Mouse (Mus musculus) erythroblast, embryonic 14.5 days (primary cell): ENCODE data around the gene Gnb1l. TPM values are rescaled to one million over a fixed set of nuclear protein-coding genes. Genes with fewer than 3 reads are reported as not detected.

Experiments used
- H3K27me3 ChIP-seq: 2 replicates; pipeline ENCODE4 v1.6.1; 2012; ENCODE audit warnings: inconsistent platforms; ENCODE audit not compliant: control insufficient read depth
- H3K36me3 ChIP-seq: 2 replicates; pipeline ENCODE4 v1.6.1; 2012; ENCODE audit warnings: mild to moderate bottlenecking, inconsistent platforms; ENCODE audit not compliant: control insufficient read depth
- H3K4me1 ChIP-seq: 2 replicates; pipeline ENCODE4 v1.6.1; 2012; ENCODE audit warnings: inconsistent platforms; ENCODE audit not compliant: control insufficient read depth
- H3K4me3 ChIP-seq: replicated peaks from 2 replicates; pipeline ENCODE3; 2012; ENCODE audit warnings: moderate library complexity, mild to moderate bottlenecking, inconsistent platforms
- H3K9me3 ChIP-seq: 2 replicates; pipeline ENCODE4 v1.6.1; 2012; ENCODE audit warnings: low read length, inconsistent platforms, mixed read lengths; ENCODE audit not compliant: control insufficient read depth
- GATA1 ChIP-seq: IDR thresholded peaks from 2 replicates; pipeline ENCODE4 v1.6.1; 2012; ENCODE audit warnings: low read length, inconsistent platforms, mixed read lengths
- TAL1 ChIP-seq: IDR thresholded peaks from 3 replicates; pipeline ENCODE4 v1.6.1; 2012; ENCODE audit warnings: low read length, inconsistent platforms, mixed read lengths
- polyA plus RNA-seq: library from polyadenylated mRNA; stranded (reverse); fragments of >175 nt; gene quantifications from 2 replicates; pipeline ENCODE4 v1.2.3, GENCODE M21; 2012

Gene Gnb1l
- polyA plus RNA-seq, 1 experiment = 0.64 TPM

DNA sequence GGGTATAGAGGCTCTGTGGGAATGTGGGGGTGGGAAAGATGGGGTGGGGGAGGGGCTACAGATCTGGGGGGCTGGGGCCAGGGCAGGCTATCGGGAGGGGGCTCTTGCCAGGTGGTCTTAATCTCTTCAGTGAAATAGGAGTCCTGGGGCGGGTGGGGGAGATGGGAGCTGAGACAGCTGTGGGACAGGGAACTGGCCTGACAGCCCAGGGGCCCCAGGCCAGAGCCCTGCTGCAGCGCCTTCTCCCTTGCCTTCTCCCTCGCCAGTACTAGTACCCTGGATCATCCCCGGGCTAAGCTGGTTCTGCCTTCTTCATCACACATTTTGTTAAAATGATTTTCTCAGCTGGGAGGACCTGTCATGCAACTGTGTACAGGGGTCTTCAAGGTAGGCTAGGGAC is 97.7 kb downstream of the Gnb1l start:
- Histone ChIP-seq H3K9me3 (no peaks in the 10 kb centered on the region), H3K4me1 (no peaks in the 10 kb centered on the region), H3K4me3 (no peak overlapping the region), H3K27me3 (peaks cover 44% of the 10 kb centered on the region), H3K36me3 (no peaks in the 10 kb centered on the region)
- TF ChIP-seq TAL1 (no peak), GATA1 (no peak)

DNA sequence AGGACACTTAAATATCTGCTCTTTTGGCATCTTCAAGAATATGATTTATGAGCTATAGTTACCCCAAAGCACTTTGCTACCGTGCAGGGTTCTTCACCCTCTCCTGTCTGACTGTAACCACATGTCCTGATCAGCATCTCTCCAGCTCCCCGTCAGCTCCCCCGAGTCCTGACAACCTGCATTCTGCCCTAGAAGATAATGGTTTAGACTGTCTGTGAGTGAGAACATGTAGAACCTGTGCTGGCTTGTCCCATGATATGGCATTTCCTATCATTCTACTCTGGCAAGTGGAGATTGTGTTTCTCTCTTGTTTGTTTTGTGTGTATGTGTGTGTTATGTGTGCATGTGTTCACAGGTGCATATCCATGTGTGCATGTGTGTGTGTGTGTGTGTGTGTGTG is 99.5 kb downstream of the Gnb1l start:
- TF ChIP-seq TAL1 (no peak), GATA1 (no peak)
- H3K4me3 ChIP-seq = no peak overlapping the region
- H3K9me3 ChIP-seq = no peaks in the 10 kb centered on the region
- no peaks in the 10 kb centered on the region for H3K4me1 ChIP-seq
- H3K36me3 ChIP-seq = no peaks in the 10 kb centered on the region
- peaks cover 28% of the 10 kb centered on the region for H3K27me3 ChIP-seq

DNA sequence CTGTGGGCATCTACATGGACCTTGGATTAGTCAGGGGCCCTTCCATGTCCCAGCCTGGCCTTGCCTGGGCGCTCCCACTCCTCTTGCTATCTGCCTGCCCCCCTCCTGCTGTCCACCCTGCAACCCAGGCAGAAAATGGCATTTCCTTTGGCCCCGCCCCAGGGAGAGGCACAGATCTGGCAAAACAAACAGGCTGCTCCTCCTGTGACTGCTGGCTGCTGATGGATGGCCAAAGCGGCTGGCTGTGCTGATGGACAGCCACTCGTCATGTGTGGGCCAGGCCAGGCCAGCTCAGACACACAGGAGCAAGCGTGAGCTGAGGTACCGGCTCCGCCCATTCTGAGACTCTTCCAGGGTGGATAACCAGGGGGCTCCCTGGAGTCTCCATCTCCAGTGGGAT is 102.9 kb downstream of the Gnb1l start:
- H3K36me3 ChIP-seq = no peaks in the 10 kb centered on the region
- TF ChIP-seq TAL1 (no peak), GATA1 (no peak)
- H3K9me3 ChIP-seq = no peaks in the 10 kb centered on the region
- no peak overlapping the region for H3K4me3 ChIP-seq
- peaks cover 8% of the 10 kb centered on the region for H3K27me3 ChIP-seq
- H3K4me1 ChIP-seq = no peaks in the 10 kb centered on the region

DNA sequence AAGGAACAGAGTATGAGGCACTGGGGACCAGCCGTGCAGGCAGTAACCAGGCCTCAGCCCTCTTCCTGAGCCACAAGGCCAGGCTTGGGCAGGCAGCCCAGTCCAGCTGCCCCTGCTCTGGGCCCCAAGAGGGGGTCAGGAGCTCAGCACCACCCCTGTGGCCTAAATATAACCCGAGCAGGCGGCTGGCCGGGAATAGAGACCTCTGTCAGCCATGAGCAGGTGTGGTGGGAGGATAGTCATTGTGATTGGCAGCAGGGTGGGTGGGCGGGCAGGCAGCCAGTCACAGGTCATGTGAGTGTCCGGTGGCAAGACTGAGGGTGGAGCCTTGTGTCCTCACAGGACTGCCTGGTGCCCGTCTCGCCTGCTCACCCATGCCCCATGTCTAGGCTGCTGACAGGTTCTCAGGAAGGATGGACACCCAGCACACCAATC is 105.8 kb downstream of the Gnb1l start:
- Histone ChIP-seq H3K36me3 (no peaks in the 10 kb centered on the region), H3K4me3 (no peak overlapping the region), H3K27me3 (peaks cover 20% of the 10 kb centered on the region), H3K4me1 (no peaks in the 10 kb centered on the region), H3K9me3 (no peaks in the 10 kb centered on the region)
- TF ChIP-seq GATA1 = no peak
- no peak for TF ChIP-seq TAL1

DNA sequence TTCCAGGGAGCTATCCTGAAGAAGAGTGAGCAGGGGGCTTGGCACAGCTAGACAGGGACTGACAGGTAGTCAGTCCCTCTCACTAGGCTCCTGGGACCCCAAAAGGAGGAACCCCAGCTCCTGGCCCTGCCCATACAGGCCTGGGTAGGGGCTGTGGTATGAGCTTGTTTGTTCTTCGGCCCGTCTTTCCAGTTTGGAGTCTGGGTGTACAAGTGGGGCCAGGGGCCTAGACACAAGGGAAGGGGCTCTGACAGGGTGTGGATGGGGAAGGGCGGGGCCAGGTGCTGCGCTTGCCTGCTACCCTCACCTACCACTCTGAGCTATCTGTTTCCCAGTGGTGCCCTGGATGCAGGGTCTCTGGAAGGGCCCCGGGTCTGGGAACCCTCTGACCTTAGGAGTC is 107.2 kb downstream of the Gnb1l start:
- H3K27me3 ChIP-seq = peaks cover 27% of the 10 kb centered on the region
- TF ChIP-seq TAL1 (no peak), GATA1 (no peak)
- H3K4me3 ChIP-seq = no peak overlapping the region
- H3K4me1 ChIP-seq = no peaks in the 10 kb centered on the region
- no peaks in the 10 kb centered on the region for H3K9me3 ChIP-seq
- no peaks in the 10 kb centered on the region for H3K36me3 ChIP-seq

DNA sequence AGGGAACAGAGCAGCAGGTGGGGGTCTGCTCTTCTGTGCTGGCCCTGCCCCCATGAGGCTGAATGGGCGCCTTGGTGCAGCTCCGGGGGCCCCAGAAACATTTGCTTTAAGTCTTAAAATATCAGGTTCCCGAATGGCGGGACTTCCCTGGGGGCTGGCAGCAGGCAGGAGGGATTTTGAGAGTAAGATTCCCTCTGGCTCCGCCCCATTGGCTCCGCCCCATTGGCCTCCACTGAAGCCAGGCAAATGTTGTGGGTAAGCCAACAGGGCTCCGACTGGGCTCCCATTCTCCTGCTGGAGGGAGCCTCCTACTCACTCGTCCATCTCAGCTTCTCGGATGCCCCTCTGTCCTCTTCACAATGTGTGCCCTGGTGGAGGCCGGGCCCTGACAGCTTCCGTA is 109.7 kb downstream of the Gnb1l start:
- no peaks in the 10 kb centered on the region for H3K9me3 ChIP-seq
- H3K36me3 ChIP-seq = no peaks in the 10 kb centered on the region
- H3K4me3 ChIP-seq = no peak overlapping the region
- peaks cover 30% of the 10 kb centered on the region for H3K27me3 ChIP-seq
- H3K4me1 ChIP-seq = no peaks in the 10 kb centered on the region
- TF ChIP-seq GATA1 (no peak), TAL1 (no peak)

DNA sequence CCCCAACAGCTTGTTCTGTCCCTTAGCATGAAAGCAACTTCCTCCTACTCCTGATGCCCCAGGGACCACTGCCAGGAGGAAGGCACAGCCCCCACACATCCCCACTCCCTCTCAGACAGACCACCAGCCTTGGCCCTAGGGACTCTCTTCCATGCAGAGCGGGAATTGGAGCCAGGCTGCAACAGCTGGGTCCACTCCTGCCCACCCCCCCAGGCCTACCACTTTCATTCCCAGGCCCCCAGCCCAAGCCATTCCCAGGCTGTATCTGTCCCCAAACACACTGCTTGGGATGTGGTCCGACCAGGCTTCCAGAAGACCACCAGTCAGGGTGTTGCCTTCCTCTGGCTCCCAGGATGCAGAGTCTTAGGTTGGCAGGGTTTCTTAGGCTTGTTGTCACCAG is 110.6 kb downstream of the Gnb1l start:
- H3K27me3 ChIP-seq = peaks cover 30% of the 10 kb centered on the region
- H3K9me3 ChIP-seq = no peaks in the 10 kb centered on the region
- no peak for TF ChIP-seq TAL1
- no peak for TF ChIP-seq GATA1
- H3K4me3 ChIP-seq = no peak overlapping the region
- H3K4me1 ChIP-seq = no peaks in the 10 kb centered on the region
- H3K36me3 ChIP-seq = no peaks in the 10 kb centered on the region

DNA sequence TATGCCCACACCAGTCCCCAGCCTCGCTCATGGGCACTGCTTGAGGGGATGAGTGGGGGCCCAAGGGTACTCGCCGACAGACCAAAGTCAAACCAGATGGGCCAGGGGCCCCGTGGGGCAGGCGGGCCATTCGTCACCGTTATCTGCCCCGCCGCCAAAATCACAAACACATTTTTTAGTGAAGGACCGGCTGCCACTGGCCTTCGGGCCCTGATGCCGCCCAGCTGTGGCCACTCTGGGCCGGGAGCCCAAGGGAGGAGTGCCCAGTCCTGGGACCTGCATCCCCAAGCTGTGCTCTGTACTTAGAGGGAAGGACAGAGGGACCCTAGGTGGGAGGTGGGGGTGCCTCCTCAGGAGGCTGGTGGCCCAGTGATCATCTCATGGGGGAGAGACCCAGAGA is 113.2 kb downstream of the Gnb1l start:
- H3K27me3 ChIP-seq = peaks cover 35% of the 10 kb centered on the region
- H3K4me1 ChIP-seq = no peaks in the 10 kb centered on the region
- no peak overlapping the region for H3K4me3 ChIP-seq
- TF ChIP-seq GATA1 (no peak), TAL1 (no peak)
- H3K36me3 ChIP-seq = no peaks in the 10 kb centered on the region
- H3K9me3 ChIP-seq = no peaks in the 10 kb centered on the region

DNA sequence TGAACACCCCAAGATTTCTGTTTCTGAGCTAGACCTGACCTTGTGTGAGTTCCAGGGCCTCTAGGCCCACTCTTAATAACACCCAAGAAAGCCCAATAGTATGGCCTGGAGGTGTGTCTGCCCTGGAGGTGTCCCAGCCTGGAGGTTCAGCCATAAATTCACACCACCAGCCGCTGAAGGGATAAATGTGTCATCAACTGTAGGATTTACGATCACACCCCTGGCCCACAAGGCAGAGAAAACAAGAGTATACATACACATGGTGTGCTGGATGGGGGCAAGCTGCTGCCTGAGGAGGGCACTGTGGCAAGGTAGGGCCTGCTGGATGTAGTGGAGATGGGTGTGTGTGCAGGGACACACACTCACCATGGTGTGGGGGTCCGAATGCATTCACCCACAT is 114.8 kb downstream of the Gnb1l start:
- Histone ChIP-seq H3K4me1 (peaks cover 6% of the 10 kb centered on the region), H3K4me3 (no peak overlapping the region), H3K9me3 (no peaks in the 10 kb centered on the region), H3K27me3 (peaks cover 39% of the 10 kb centered on the region), H3K36me3 (no peaks in the 10 kb centered on the region)
- TF ChIP-seq GATA1 (no peak), TAL1 (no peak)

Other genes starting within 250 kb of the Gnb1l start
- 72.2 and 86.6 TPM in 2 replicates for gene Ranbp1, start 250.0 kb upstream of the Gnb1l start, polyA plus RNA-seq
- not detected in 2 replicates for gene Gm49776, start 240.4 kb upstream of the Gnb1l start, polyA plus RNA-seq
- gene Dgcr8, start 209.5 kb upstream of the Gnb1l start, polyA plus RNA-seq = 0.64 and 0.95 TPM in 2 replicates
- 5.6 and 7.4 TPM in 2 replicates for gene Tango2, start 150.6 kb upstream of the Gnb1l start, polyA plus RNA-seq
- 0.84 and 1.3 TPM in 2 replicates for gene Arvcf, start 150.5 kb upstream of the Gnb1l start, polyA plus RNA-seq
- 16.0 and 18.6 TPM in 2 replicates for gene Txnrd2, start 72.3 kb upstream of the Gnb1l start, polyA plus RNA-seq
- gene Comt, start 71.9 kb upstream of the Gnb1l start, polyA plus RNA-seq = 7.4 and 19.9 TPM in 2 replicates
- gene Rtl10, start 188 bp downstream of the Gnb1l start, polyA plus RNA-seq = 0.06 and 0.15 TPM in 2 replicates
- not detected in 2 replicates for gene Tbx1, start 92.0 kb downstream of the Gnb1l start, polyA plus RNA-seq
- gene Gp1bb, start 123.7 kb downstream of the Gnb1l start, polyA plus RNA-seq = 0.44 and 0.64 TPM in 2 replicates
- gene Gm49601, start 127.7 kb downstream of the Gnb1l start, polyA plus RNA-seq = 0.02 TPM in 1 of 2 replicates, not detected in the other
- gene Sept5, start 131.2 kb downstream of the Gnb1l start, polyA plus RNA-seq = 0.03 TPM in 1 of 2 replicates, not detected in the other